Mouse (Mus musculus): ENCODE data around the gene Gcfc2. TPM values are rescaled to one million over a fixed set of nuclear protein-coding genes. Genes with fewer than 3 reads are reported as not detected.

Gene Gcfc2
- polyA plus RNA-seq, 1 experiment from 2014 or later, result 17.0 TPM

- Histone ChIP-seq H3K9me3 (no peaks in the 10 kb centered on the region), H3K9ac (replicated peaks) (no peak overlapping the region), H3K4me3 (no peak overlapping the region), H3K36me3 (no peaks in the 10 kb centered on the region), H3K4me1 (peaks cover 14% of the 10 kb centered on the region; the same call in 1 of the 2 replicates), H3K4me2 (replicated peaks) (no peak overlapping the region), H3K27me3 (peaks cover 27% of the 10 kb centered on the region), H3K27ac (replicated peaks) (no peak overlapping the region)
- ATAC-seq (ENCODE audit: low FRiP score, low read depth), result no peak
- 93% methylated on average over 8 of the region's 8 CpGs for WGBS
Measured at GRCm38 (mm10) chr6:81986171-81986570, 62.7 kb downstream of the Gcfc2 start.

DNA sequence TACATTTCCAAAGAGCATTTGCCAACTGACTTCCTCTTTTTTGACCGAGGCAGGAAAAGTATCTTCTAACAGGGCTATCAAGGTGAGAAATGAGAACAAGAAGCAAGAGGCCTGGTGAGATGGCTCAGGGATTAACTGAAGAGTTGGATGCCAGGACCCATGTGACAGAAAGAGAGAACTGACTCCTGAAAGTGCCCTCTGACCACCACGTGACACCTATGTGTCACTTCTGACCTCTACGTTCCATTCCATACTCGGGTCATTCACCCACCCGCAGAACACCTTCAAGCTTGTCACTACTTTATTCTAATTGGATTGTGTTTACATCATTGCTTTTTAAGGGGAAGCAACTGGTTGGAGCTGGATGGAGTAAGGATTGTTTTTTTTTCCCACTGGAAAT is 63.1 kb downstream of the Gcfc2 start:
- no peaks in the 10 kb centered on the region for H3K36me3 ChIP-seq
- WGBS, result 52% methylated on average over 5 of the region's 5 CpGs
- H3K4me2 ChIP-seq (replicated peaks), result no peak overlapping the region
- H3K27ac ChIP-seq (replicated peaks), result no peak overlapping the region
- no peak overlapping the region for H3K9ac ChIP-seq (replicated peaks)
- no peaks in the 10 kb centered on the region for H3K9me3 ChIP-seq
- no peak overlapping the region for H3K4me3 ChIP-seq
- H3K27me3 ChIP-seq, result peaks cover 31% of the 10 kb centered on the region
- peaks cover 14% of the 10 kb centered on the region; the same call in 1 of the 2 replicates for H3K4me1 ChIP-seq
- peak; percentile 13; the same call in 1 of the 2 replicates for ATAC-seq (ENCODE audit: low FRiP score, low read depth)

DNA sequence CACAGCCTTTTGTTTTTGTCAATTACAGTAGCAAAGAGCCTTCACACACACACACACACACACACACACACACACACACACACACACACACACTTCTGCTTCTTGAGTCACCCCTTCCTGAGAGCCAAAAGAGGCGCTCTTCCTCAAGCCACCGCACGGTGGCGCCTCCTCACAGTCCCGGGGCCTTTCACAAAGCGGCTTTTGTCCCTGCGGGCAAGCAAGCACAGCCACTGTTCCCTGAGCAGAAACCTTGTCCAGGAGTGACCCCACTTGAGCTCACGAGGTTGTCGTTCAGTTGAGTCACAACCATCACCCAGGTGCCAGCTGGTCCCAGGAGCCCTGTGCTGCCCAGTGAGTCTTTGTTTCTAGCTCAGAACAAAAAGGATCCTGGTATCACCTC is 63.5 kb downstream of the Gcfc2 start:
- Histone ChIP-seq H3K4me1 (peaks cover 14% of the 10 kb centered on the region; the same call in 1 of the 2 replicates), H3K4me2 (replicated peaks) (no peak overlapping the region), H3K27me3 (peaks cover 31% of the 10 kb centered on the region), H3K9ac (replicated peaks) (no peak overlapping the region), H3K4me3 (no peak overlapping the region), H3K36me3 (no peaks in the 10 kb centered on the region), H3K27ac (replicated peaks) (no peak overlapping the region), H3K9me3 (no peaks in the 10 kb centered on the region)
- WGBS, result under 1% methylated on average over 9 of the region's 9 CpGs
- peak; percentile 62 for ATAC-seq (ENCODE audit: low FRiP score, low read depth)

- Histone ChIP-seq H3K9ac (replicated peaks) (no peak overlapping the region), H3K4me3 (no peak overlapping the region), H3K9me3 (no peaks in the 10 kb centered on the region), H3K4me1 (peaks cover 14% of the 10 kb centered on the region; the same call in 1 of the 2 replicates), H3K4me2 (replicated peaks) (no peak overlapping the region), H3K27ac (replicated peaks) (no peak overlapping the region), H3K36me3 (no peaks in the 10 kb centered on the region), H3K27me3 (peaks cover 31% of the 10 kb centered on the region)
- WGBS, result 65% methylated on average over 3 of the region's 3 CpGs
- ATAC-seq (ENCODE audit: low FRiP score, low read depth), result peak; percentile 7; the same call in 1 of the 2 replicates
Measured at GRCm38 (mm10) chr6:81987580-81987979, 64.1 kb downstream of the Gcfc2 start.

DNA sequence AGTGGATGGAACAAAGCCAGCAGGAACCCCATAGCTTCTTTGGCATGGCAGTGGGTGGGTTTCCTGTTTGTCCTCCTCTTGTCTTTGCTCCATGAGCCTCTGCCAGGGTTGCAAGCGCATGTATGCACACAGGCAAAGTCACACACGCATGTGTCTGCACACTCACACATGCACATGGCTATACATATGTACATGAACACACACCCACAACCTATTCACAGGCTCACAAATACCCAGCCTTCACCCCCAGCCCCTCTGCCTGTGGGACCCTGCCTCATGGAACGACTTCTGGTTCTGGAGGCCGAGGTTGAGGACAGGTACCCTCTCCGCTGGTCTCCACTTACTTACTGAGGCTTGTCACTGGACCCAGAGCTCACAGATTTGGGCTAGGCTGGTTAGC is 64.9 kb downstream of the Gcfc2 start:
- Histone ChIP-seq H3K9ac (replicated peaks) (no peak overlapping the region), H3K27ac (replicated peaks) (no peak overlapping the region), H3K36me3 (no peaks in the 10 kb centered on the region), H3K9me3 (no peaks in the 10 kb centered on the region), H3K4me3 (no peak overlapping the region), H3K4me1 (peaks cover 14% of the 10 kb centered on the region; the same call in 1 of the 2 replicates), H3K27me3 (peaks cover 31% of the 10 kb centered on the region), H3K4me2 (replicated peaks) (no peak overlapping the region)
- WGBS, result 93% methylated on average over 5 of the region's 5 CpGs
- no peak for ATAC-seq (ENCODE audit: low FRiP score, low read depth)

DNA sequence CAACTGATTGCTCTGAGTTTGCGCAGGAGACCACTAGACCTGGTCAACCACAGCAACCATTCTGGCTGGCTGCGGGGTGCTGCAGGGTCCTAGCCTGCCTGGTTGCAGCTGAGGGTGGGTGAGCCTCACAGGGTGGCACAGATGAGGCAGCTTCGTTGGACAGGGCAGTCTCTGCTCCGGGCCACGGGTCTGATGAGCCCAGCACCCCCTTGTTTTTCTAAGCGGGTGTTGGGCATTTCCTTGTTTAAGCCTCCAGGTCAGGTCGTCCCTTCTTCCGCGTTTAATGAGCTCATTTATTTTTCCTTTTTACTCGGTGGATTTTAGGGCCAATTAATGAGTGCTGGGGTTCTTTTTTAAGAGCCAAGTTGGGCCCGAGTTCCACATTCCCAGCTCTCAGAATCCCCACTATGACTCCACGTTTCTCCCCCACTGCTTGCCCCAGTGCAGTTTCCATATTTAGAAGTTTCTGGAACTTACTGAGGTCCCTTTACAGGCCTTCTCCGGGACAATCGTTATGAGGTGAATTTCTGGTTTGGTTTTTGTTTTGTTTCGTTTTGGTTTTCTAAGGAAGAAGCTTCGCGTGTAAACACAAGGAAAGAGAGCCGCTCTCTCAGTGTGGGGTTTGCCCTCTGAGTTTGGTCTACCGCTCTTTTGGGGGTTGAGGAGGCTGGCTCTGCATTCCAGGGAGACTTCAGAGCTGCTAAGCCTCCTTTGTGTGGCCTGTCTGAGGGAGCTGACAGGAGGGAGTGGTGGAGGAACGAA is 66.8 kb downstream of the Gcfc2 start:
- ATAC-seq (ENCODE audit: low FRiP score, low read depth), result no peak
- H3K36me3 ChIP-seq, result no peaks in the 10 kb centered on the region
- WGBS, result 46% methylated on average over 20 of the region's 20 CpGs
- H3K9ac ChIP-seq (replicated peaks), result no peak overlapping the region
- no peaks in the 10 kb centered on the region for H3K9me3 ChIP-seq
- peaks cover 29% of the 10 kb centered on the region for H3K27me3 ChIP-seq
- H3K4me1 ChIP-seq, result peaks cover 11% of the 10 kb centered on the region; the same call in 1 of the 2 replicates
- no peak overlapping the region for H3K27ac ChIP-seq (replicated peaks)
- no peak overlapping the region for H3K4me3 ChIP-seq
- H3K4me2 ChIP-seq (replicated peaks), result no peak overlapping the region

MicroRNA genes within 50 kb of the gene (microRNA counts, 519-probe panel; counts per million panel counts)
- not detected for microRNA mmu-miR-468

Small RNA genes lying within 50 kb of the gene (microRNA-seq; reads per million reads assigned to microRNA genes)
- not detected for gene Mir468
- not detected for gene Mir7232

Other genes with a start within 250 kb of the Gcfc2 start
- gene Mrpl19, start 42.3 kb downstream of the Gcfc2 start, polyA plus RNA-seq (2016; fragmentation: Nextera tagmentation; extraction: Ambion mirVana), result 47.6 and 50.8 TPM in 2 replicates
- 1.0 and 2.6 TPM in 2 replicates for gene Eva1a, start 117.4 kb downstream of the Gcfc2 start, polyA plus RNA-seq (2016; fragmentation: Nextera tagmentation; extraction: Ambion mirVana)

Data from midbrain, embryonic 12.5 days (tissue).